Mouse (Mus musculus) lung, postnatal 0 days (tissue): ENCODE measurements around the gene Mical2. TPM values are rescaled to one million over a fixed set of nuclear protein-coding genes. Genes with fewer than 3 reads are reported as not detected.

Experiments used
- ATAC-seq: fragments of 200-750 bp; cut with Nextera tagmentation; 2 replicates; pipeline ENCODE4 v1.8.0; 2017; ENCODE audit warnings: moderate library complexity
- DNase-seq: peaks from one replicate; pipeline ENCODE4 v3.0.0-alpha.2; 2016; ENCODE audit warnings: low spot score
- H3K27ac ChIP-seq: fragments of 300-500 bp; sonication (generic); 2 replicates; pipeline ENCODE4 v1.5.1; 2014; ENCODE audit warnings: antibody characterized with exemption, mild to moderate bottlenecking, low read length, mixed read lengths
- H3K27me3 ChIP-seq: fragments of 300-500 bp; sonication (generic); replicated peaks from 2 replicates; pipeline ENCODE4 v1.6.1; 2014; ENCODE audit warnings: low read length, mixed read lengths; ENCODE audit not compliant: insufficient read depth
- H3K36me3 ChIP-seq: fragments of 300-500 bp; sonication (generic); 2 replicates; pipeline ENCODE4 v1.6.1; 2014; ENCODE audit warnings: low read length, mixed read lengths; ENCODE audit not compliant: insufficient read depth
- H3K4me1 ChIP-seq: fragments of 300-500 bp; sonication (generic); 2 replicates; pipeline ENCODE4 v1.6.1; 2014; ENCODE audit warnings: antibody characterized with exemption, low read depth, low read length, mixed read lengths; ENCODE audit not compliant: insufficient read depth
- H3K4me2 ChIP-seq: fragments of 300-500 bp; sonication (generic); replicated peaks from 2 replicates; pipeline ENCODE4 v1.6.1; 2014; ENCODE audit warnings: low read depth, mild to moderate bottlenecking, low read length, moderate library complexity, mixed read lengths
- H3K4me3 ChIP-seq: fragments of 300-500 bp; sonication (generic); 2 replicates; pipeline ENCODE4 v1.5.1; 2014; ENCODE audit warnings: low read depth, low read length
- H3K9ac ChIP-seq: fragments of 300-500 bp; sonication (generic); replicated peaks from 2 replicates; pipeline ENCODE4 v1.6.1; 2014; ENCODE audit warnings: low read depth, mild to moderate bottlenecking
- H3K9me3 ChIP-seq: fragments of 300-500 bp; sonication (generic); 2 replicates; pipeline ENCODE4 v1.6.1; 2016; ENCODE audit warnings: low read length, mixed read lengths
- CTCF ChIP-seq: IDR thresholded peaks from 2 replicates; pipeline ENCODE4 v1.5.1; 2016; ENCODE audit warnings: antibody characterized with exemption, mild to moderate bottlenecking
- EP300 ChIP-seq: IDR thresholded peaks from 2 replicates; pipeline ENCODE4 v1.6.1; 2016; ENCODE audit warnings: antibody characterized with exemption, mild to moderate bottlenecking, control low read depth
- WGBS: fragments of 180-500 bp; shearing (Covaris S2); extraction: QIAGEN DNeasy Blood & Tissue Kit; methylation state at CpG from one replicate; pipeline ENCODE4 v1.1.7; 2014; 5-methylcytosine and 5-hydroxymethylcytosine counted together
- polyA plus RNA-seq: library from polyadenylated mRNA; unstranded; fragments of >200 nt; fragmentation: Nextera tagmentation; extraction: Ambion mirVana; gene quantifications from 2 replicates; pipeline ENCODE4 v1.2.1, GENCODE M21; 2015

Mical2 gene
- polyA plus RNA-seq, 1 experiment from 2014 or later, result 19.7 TPM

DNA sequence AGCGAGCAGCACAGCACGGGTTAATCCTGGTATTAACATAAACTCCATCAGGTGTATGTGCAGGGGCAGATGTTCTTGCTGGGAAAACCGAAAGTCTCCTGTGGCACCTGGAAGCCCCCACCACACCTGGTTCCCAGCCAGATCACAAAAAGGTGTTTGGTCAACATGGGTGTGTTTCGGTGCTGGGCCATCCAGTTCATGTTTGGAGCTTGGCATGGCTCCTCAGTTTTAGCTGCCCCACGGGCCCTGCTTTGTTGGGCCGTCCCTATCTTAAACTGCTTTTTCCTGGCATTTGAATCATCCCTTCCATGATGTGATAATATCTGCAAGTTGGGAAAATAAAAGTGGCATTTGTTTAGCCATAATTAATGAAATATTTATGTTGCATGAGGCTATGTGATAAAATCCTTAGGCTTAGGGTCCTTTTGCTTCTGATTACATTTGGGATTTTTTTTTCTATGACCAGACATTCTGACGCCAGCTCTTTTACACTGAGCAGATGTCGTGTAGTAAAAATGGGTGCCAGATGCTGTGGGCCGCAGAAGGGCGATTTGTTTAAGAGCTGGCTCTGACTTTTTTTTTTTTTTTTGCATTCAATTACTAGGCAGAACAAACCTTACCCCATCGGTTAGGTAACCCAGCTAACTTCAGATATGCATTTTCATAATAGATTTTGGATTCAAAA lies 164.7 kb downstream of the Mical2 start:
- H3K36me3 ChIP-seq, result no peaks in the 10 kb centered on the region
- H3K9me3 ChIP-seq, result no peaks in the 10 kb centered on the region
- H3K27ac ChIP-seq, result no peak overlapping the region
- no peak; the same call in 1 of the 2 replicates for ATAC-seq
- H3K4me3 ChIP-seq, result no peak overlapping the region
- H3K4me1 ChIP-seq, result peaks cover 6% of the 10 kb centered on the region; the same call in 1 of the 2 replicates
- H3K4me2 ChIP-seq, result no peak overlapping the region
- no peak overlapping the region for H3K9ac ChIP-seq
- no peaks in the 10 kb centered on the region for H3K27me3 ChIP-seq
- 13% methylated on average over 11 of the region's 11 CpGs for WGBS
- TF ChIP-seq EP300 (peak; percentile 52), CTCF (no peak)
- no peak for DNase-seq

DNA sequence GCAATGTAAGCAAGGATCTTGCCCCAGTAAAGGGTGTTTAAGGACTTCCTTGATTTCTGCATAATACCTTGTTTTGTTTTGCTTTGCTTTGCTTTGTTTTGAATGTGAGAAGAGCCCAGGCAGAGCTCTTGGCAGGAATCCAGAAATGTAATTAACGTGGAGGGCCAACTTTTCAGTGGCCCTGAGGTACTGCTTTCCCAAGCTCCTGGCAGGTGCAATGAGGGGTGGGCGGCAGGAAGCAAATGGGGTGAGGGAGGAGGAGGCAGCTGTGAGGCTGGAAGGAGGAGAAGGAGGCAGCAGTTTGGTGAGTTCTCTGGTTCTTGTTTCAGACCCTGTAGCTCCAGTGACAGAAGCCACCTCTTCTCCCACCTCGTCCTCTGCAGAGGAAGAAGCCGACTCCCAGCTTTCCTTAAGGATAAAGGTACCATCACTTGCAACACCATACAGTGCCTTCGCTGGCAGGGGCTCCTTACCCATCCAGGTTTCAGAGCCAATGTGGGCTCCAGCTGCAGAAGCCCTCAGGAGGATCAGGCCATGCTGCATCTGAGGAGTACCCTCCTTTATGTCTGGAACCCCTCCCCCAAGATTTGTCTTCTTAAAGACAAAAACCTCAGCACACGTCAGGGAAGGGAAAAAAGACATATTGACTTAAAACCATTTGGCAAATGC lies 165.4 kb downstream of the Mical2 start:
- ATAC-seq (peak; percentile 37), DNase-seq (peak; percentile 60)
- Histone ChIP-seq H3K36me3 (no peaks in the 10 kb centered on the region), H3K4me1 (peaks cover 6% of the 10 kb centered on the region; the same call in 1 of the 2 replicates), H3K9ac (no peak overlapping the region), H3K4me3 (no peak overlapping the region), H3K4me2 (no peak overlapping the region), H3K27ac (no peak overlapping the region), H3K9me3 (no peaks in the 10 kb centered on the region), H3K27me3 (no peaks in the 10 kb centered on the region)
- WGBS, result 24% methylated on average over 6 of the region's 6 CpGs
- TF ChIP-seq CTCF (no peak), EP300 (no peak)

DNA sequence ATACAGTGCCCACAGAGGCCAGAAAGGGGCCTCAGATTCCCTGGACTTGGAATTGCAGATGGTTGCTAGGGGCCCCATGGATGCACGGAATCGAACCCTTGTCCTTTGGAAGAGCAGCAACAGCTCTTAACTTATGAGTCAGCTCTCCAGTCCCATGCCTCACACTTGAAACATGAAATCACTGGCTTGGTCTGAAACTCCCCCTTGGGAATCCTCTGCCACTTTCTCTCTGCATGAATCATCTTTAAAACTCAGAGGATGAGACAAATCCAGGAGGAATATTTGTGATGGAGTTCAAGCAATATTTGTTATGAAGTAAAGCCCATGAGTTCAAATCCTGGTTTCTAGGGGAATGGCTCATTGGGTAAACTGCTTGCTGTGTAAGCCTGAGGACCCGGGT lies 172.1 kb downstream of the Mical2 start:
- 92% methylated on average over 3 of the region's 3 CpGs for WGBS

DNA sequence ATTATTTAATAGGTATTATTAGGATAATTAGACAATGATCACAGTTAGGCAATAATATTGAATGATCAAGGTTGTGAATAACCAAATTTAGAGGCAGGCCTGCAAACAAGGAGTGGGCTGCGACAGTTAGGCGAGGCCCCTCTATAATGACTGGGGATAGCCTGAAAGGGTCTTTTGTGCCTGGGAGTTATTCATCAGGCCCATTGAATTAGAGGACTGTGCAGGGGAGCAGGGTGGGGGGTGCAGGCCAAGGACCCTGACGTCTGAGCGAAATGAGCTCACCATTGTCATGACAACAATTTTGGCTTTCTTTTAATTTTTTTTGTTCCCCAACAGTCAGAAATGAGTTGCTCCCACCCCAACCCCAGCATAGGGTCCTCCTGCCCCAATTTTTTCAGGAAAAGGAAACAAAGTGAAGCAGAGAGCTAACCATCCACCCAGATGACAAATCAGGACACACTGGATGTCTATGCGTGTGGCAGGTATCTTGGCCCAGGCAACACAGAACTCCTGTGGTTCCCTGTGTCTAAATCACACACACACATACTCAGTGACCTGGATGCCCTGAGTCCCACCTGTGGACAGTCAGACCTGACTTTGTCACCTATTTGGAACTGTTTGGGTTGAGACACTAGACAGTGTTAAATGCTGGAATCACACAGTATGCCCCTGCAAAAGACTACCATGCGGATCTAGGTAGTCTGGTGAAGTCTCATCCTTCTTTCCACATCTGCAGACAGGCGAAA lies 173.9 kb downstream of the Mical2 start:
- Histone ChIP-seq H3K36me3 (no peaks in the 10 kb centered on the region), H3K27ac (no peak overlapping the region), H3K9ac (no peak overlapping the region), H3K4me1 (no peaks in the 10 kb centered on the region), H3K4me2 (no peak overlapping the region), H3K27me3 (no peaks in the 10 kb centered on the region), H3K9me3 (no peaks in the 10 kb centered on the region), H3K4me3 (no peak overlapping the region)
- WGBS, result 75% methylated on average over 7 of the region's 7 CpGs
- DNase-seq (no peak), ATAC-seq (peak; percentile 11; the same call in 1 of the 2 replicates)
- no peak for TF ChIP-seq CTCF
- no peak for TF ChIP-seq EP300

More for the DNA sequence above, 172.1 kb downstream of the Mical2 start:
- Histone ChIP-seq H3K4me1 (no peaks in the 10 kb centered on the region), H3K27ac (no peak overlapping the region), H3K27me3 (no peaks in the 10 kb centered on the region), H3K9me3 (no peaks in the 10 kb centered on the region), H3K9ac (no peak overlapping the region), H3K4me2 (no peak overlapping the region), H3K36me3 (no peaks in the 10 kb centered on the region), H3K4me3 (no peak overlapping the region)
- ATAC-seq (no peak), DNase-seq (no peak)
- no peak for TF ChIP-seq CTCF
- TF ChIP-seq EP300, result no peak

DNA sequence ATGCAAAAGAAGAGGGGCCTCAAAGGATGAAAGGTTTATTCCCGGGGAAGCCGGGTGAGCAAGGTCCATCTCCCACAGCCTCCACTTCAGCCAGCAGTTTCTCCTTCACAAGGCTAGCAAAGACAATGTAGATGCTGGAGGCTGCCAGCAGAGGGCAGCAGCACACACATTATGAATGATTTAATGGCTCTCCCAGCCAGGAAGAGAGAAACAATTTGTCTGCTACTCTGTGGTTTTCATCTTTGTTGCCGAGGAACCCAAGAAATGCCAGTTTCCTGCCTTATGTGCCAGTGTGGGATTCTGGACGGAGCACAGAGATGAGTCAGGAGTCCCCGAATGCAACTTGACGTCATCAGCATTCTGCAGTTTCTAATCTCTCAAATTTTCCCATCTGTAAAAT lies 174.5 kb downstream of the Mical2 start:
- no peak overlapping the region for H3K4me3 ChIP-seq
- peak; percentile 97 for TF ChIP-seq CTCF
- no peak for TF ChIP-seq EP300
- H3K36me3 ChIP-seq, result no peaks in the 10 kb centered on the region
- H3K4me1 ChIP-seq, result no peaks in the 10 kb centered on the region
- ATAC-seq, result peak; percentile 57; the same call in 1 of the 2 replicates
- DNase-seq, result peak; percentile 90
- no peaks in the 10 kb centered on the region for H3K9me3 ChIP-seq
- H3K27ac ChIP-seq, result no peak overlapping the region
- H3K4me2 ChIP-seq, result no peak overlapping the region
- H3K27me3 ChIP-seq, result no peaks in the 10 kb centered on the region
- WGBS, result 41% methylated on average over 6 of the region's 6 CpGs
- H3K9ac ChIP-seq, result no peak overlapping the region

DNA sequence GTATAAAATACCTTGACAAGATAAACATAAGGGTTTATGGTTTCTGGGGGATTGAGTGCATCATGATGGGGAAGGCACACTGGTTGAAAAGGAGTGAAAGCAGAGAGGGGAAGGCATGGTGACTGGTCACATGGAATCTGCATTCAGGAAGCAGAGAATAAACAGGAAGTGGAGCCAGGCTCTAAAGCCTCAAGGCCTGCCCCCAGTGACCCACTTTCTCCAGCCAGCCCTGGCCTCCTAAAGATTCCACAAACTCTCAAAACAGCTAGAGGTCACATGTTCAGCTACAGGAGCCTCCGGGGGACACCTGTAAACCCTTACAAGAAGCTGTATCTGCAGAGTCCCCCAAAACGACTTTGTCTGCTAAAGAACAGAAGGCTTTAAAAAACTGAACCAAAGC lies 179.4 kb downstream of the Mical2 start:
- Histone ChIP-seq H3K9ac (no peak overlapping the region), H3K9me3 (no peaks in the 10 kb centered on the region), H3K4me3 (no peak overlapping the region), H3K4me2 (no peak overlapping the region), H3K27ac (no peak overlapping the region), H3K36me3 (no peaks in the 10 kb centered on the region), H3K27me3 (no peaks in the 10 kb centered on the region), H3K4me1 (no peaks in the 10 kb centered on the region)
- TF ChIP-seq EP300 (no peak), CTCF (no peak)
- ATAC-seq (no peak), DNase-seq (peak; percentile 41)
- 42% methylated on average over 2 of the region's 2 CpGs for WGBS
